Mouse (Mus musculus) heart, postnatal 14 days (tissue): Measurements from ENCODE around the gene Gorab. TPM values are rescaled to one million over a fixed set of nuclear protein-coding genes. Genes with fewer than 3 reads are reported as not detected.

Experiments used
- DNase-seq, 2 experiments: peaks; one replicate each; pipeline ENCODE4 v3.0.0; 2021 to 2022
- intact Hi-C: fragments of 180-260 bp; cut with DNase I; formaldehyde crosslinking; loops from one replicate; pipeline ENCODE4 v1.15.1; 2025
- long read RNA-seq, 2 experiments: library from polyadenylated mRNA; stranded (forward); transcript quantifications; one replicate each; pipeline ENCODE4 v2.0.0; 2021
- total RNA-seq, 2 experiments: library from RNA; stranded (reverse); gene quantifications; 2 replicates each; pipeline ENCODE4 v1.2.3; 2021

The Gorab gene
- 1 to 10 TPM; 3.2 to 4.9 TPM for total RNA-seq
- long read RNA-seq, experiment 1, transcript Gorab-201 (5 exons, 2,538 nt) = major isoform, 7 of 8 reads
- long read RNA-seq, experiment 1, partial matches to known transcripts = 0 of 8 reads
- long read RNA-seq, experiment 1, other reads (novel, unspliced or antisense) = 1 of 8 reads
- long read RNA-seq, experiment 2, partial matches to known transcripts = 0 of 3 reads
- long read RNA-seq, experiment 2, other reads (novel, unspliced or antisense) = 1 of 3 reads

DNA sequence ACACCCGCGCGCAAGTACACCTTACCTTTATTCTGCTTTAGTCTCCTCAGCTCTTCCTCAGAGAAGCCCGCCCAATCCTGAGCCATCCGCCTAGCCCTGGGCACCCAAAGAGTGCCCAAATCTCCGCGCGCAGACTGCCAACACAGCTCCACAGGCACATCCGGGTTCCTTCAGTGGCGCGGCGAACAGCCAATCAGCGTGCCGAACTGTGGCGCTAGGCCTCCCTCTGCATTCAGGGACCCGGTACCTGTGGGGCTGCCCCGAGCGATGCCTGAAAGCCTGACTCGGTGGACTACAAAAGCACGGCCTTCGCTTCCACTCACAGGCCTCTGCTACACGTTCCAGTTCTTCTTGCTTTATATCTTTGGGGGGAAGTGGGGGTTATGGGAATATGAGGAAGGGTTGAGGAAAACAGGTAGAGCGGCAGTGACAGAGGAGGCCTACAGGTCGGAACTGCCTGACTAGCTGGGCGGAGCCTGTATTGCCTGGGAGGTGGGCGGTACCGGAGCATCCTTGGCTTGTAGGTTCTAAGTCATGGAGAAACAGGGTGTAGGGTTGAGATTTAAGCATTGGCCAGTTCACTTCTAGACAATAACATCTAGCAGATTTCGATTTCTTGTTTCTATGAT, at the start of gene Gorab:
Gorab (minus strand) TSS at position 172 of the 629 bp plus-strand sequence.
- intact Hi-C loops = loop anchor here (5.0 kb wide), 1 partner anchor 91 kb away; the partner anchor contains the start of gene Prrx1
- DNase-seq = peak; percentile 91 to 94

DNA sequence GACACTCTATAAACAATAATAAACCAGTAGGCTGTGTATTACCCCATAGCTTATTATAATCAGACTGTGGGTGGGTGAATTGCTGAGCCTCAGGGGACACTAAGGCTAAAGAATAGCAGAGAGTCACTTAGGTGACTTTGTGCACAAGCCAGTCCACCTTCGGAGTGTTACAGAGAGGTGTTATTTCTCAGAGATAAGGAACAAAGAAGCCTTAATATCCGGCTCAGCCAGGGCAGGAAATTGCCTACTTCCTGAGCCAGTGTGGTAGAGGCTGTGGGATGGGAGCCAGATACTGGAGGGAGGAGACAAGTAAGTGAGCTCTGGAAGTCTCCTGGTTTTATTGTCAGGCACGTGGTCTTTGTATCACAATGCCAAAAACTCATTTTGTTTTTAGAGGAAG, 40.4 kb upstream of the Gorab start:
- intact Hi-C loops = no loop called here
- DNase-seq = peak; percentile 10

DNA sequence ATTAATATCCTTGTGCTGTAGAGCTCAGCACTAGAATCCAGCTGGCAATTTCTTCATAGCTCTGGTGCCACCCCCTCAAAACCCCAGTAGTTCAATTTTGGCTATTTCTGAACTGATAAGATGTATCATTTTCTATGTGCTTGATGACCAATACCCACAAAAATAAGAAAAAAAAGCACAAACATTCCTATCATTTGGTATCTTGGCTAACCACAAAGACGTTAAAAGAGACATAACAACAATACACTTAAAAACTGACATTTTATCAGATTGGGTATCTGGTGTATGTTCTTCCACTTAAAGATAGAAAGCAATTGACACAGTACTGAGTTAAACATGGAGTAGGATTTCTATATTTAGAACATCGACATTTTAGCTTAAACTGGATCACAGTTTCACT, 35.5 kb upstream of the Gorab start:
- intact Hi-C loops = no loop called here
- DNase-seq = no peak

DNA sequence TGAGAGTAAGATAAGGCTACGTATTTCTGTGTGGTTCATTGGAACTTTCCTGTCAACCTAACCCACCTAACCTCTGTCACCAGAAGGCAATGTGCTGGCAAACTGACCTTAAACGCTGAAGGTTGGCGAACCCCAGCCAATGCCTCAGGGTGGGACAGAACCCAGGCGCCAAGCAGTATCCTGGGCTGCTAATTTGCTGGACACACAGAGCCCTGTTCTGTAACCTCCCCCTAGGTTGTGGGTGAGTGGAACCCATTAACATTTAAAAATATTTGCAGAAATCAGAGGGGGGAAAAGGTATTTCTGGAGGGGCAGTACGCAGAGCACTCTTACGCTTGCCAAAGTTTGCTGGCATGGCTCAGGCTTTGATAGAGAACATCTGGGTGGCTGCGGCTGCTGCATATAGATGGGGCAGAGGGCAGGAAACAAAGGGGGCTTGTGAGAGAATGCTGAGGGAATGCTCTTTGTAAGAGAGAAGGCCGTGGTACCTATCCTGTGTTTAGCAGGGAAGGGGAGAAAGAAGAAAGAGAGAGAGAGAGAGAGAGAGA, 20.1 kb upstream of the Gorab start:
- intact Hi-C loops = no loop called here
- no peak for DNase-seq

DNA sequence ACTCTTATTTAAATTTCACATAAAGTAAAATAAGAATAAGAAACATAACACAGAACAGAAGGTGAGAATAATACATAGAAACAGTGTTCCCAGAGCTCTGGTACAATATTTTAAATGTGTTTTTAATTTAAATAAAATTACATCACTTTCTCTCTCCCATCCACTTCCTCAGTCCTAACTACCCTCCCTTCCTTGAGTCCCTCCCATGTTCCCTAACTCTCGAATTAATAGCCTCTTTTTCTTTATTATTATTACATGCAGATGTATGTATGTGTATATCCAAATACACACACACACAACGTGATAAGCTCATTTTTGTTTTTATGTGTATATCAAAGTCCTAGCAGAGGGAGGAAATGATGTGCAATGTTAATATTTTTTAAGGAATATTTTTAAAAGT, 13.7 kb upstream of the Gorab start:
- intact Hi-C loops = no loop called here
- no peak for DNase-seq

DNA sequence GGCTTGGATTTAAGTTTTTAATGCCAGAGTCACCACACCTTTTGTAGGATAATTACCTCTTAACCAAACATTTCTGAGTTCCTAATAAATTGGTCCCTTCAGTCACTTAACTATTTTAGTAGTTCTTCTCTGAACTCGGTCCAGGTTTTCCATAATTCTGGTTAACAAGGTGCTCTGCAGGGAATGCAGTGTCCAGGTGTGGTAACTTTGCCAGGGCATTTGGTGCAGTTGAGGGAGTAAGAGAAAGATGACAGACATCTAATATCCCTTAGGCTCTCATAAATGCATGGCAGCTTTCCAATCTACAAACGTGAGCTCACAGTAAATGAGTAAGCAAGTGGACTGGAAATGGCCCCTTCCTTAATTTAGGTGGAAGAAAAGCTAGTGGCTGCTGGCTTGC, 10.7 kb upstream of the Gorab start:
- DNase-seq = no peak
- intact Hi-C loops = no loop called here

DNA sequence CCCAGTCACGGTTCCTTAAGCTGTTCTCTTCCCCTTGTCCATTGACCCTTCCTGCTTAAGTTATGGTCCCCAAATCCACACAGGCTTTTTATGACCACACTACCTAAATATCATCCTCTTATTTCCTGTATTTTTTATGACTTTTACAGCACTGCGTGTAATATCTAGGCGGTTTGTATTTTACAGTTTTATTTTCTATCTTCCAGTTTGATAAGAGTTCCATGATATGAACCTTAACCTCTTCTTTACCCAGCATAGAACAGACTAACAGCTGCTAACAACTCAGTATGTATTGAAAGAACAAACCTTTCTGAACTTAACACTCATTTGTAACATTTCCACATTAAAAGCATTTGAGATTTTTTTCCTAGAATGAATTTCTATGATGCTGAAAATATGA, 2.7 kb upstream of the Gorab start:
- DNase-seq = no peak
- intact Hi-C loops = no loop called here

DNA sequence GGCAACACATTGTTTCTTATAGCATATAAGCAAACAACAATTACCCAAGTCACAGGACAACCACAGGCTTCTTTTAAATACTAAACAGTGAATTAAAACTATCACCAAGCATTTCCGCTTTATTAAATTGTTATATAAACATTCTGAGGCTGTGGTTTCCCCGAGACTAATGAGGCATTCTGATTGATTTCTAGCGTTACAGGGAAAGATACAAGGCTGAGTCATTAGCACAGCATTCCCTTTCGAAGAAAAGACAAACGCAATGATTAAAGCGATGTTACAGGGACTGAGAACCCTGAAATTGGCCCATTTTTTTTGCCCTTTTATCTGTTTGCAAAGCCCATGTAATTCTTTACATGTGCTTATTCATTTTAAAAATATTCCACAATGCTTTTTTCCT, 12.1 kb downstream of the Gorab start:
- no peak for DNase-seq
- intact Hi-C loops = no loop called here

DNA sequence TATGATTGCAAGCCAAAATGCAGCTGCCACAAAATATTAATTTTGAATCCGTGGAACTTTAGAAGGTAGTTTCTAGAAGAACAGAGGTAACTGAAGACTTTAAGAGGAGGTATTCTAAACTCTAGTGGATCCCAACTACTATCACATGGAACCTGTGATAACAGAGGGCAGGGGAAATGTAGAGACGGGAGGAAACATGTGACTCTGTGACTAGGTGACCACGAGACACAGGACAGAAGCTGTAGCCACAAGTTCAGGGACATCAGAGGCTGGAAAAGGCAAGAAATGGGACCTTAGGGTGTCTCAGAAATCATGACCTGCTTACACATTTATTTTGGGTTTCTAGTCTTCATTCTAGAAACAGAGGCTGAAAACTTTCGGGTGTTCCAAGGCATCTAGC, 13.4 kb downstream of the Gorab start:
- no peak for DNase-seq
- intact Hi-C loops = no loop called here

DNA sequence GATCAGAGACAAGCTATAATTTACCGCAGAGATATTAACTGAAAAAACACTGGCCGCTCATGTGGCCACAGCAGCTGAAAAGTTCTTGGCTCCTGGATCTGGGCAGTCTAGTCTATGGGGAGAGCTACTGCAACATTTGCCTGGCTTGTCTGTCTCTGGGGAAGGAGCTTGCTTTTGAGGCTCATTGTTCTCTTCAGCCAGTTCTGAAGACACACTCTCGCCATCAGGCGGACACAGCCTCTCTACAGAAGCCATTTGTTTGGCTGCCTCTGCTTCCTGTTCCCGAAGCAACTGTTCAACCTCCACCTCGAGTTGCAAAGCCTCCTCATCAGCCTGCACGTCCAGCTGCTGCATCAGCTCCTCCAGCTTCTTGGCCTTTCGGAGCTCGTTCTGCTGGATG, 17.3 kb downstream of the Gorab start:
- intact Hi-C loops = loop anchor here (5.0 kb wide), 1 partner anchor 74 kb away; the partner anchor contains the start of gene Prrx1
- peak; percentile 26 to 31 for DNase-seq

DNA sequence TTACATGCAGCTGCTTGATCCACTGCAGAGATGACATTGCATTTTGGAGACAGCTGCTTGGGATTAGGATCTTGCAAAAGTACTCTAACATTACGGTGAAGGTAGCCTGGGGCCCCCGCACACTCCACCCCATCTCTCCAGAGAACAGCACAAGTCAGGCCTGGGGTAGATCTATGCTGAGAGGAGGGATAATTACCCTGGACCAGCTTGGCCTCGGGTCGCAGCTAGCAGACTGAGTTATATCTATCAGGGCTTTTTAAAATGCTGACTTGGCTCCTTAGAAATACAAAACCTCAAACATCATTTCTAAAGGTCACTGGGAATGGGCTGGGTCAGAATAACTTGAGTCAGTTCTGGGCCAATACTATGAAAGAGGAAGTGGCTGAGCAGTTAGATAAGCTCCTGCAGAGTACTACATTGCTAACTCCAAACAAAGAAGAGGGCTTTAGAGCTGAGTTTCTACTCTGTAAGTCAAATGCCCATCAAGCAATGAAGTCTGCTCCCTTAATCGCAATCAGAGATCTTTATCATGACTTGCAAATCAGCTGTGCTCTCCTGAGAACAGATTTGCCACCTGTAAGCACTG, 19.9 kb downstream of the Gorab start:
- no peak for DNase-seq
- intact Hi-C loops = no loop called here

DNA sequence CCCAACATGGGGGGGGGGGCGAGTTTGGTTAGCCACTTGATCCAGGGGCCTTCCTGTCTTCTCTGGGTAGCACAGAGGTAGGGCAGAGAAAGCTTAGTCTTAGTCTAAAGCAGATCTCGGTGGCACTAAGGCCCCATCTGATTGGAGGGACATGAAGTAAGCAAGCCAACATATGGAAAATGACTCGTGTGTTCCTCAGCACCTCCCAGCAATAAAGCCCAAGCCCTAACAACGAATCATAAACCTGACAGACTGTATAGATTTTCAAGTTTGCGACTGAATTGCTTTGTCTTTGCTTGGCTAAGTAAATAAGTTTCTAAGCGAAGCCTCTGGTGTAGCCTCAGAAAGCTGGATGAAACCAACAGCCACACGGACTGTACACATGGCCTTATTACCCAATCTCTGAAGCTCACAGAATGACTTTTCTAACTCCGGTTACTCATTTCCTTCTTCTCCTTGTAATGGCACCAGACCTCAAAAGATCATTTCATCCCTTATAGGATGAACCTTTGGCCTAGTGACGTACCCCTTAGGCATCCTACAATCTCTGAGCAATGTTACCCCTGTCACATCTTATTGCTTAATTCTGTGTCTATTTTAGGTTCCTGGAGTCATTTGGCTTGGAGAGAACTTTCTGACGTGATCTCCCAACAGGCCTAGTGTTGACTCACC, 21.3 kb downstream of the Gorab start:
- intact Hi-C loops = no loop called here

DNA sequence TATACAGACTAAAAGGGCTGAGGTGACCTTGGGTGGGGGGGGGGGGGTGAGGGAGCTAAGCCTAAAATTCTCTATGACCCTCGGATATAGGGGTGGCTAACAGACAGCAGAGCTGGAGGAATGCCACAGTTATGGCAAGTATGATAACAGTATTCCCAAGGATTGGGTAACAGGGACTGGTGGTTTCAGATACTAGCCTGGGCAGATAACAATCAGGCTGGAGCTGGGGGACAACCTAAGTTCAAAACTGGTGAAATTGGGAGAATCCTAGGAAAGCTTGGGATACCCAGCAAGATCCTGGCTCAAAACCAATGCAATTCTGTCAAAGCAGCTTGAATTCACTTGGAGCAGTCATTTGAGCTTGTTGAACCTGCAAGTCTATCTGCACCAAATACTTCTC, 22.9 kb downstream of the Gorab start:
- intact Hi-C loops = no loop called here
- DNase-seq = no peak

More for the DNA sequence above, 21.3 kb downstream of the Gorab start:
- DNase-seq = no peak

DNA sequence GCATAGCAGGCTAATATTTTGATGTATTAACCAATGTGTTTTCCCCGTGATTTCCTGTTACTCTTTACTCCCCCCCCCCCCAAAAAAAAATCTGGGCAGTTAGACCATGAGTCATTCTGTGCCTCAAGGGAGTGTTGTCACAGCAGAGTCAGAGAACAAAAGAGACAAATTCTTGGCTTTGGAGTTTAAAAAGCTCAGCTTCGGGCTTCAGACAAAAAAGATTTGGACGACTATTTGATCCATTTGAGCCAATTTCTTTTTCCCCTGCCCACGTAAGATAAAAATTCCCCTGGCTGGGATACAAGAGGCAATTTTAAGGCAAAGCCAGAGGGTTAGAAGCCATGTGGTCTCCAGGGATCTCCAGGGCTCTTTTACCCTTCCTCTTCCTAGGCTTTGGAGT, 23.4 kb downstream of the Gorab start:
- intact Hi-C loops = no loop called here
- peak in 1 of 2 experiments; percentile 43 for DNase-seq

DNA sequence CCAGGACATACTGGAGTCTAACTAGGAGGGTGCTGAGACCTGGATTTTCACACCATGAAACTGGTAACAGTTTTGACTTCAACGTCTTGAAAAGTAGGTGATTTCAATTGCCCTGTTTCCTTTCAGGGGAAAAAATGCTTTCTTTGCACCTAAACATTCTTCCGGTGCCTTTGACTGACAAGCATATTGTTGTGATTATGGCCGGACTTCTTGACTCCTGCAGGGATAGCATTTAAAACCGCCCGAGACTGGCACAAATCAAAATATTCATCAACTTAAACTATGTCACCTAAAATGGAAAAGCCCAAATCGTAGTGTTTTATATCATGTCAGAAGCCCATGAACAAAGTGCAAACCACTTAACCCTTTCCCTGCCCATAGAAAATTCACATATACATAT, 25.5 kb downstream of the Gorab start:
- intact Hi-C loops = no loop called here
- no peak for DNase-seq

DNA sequence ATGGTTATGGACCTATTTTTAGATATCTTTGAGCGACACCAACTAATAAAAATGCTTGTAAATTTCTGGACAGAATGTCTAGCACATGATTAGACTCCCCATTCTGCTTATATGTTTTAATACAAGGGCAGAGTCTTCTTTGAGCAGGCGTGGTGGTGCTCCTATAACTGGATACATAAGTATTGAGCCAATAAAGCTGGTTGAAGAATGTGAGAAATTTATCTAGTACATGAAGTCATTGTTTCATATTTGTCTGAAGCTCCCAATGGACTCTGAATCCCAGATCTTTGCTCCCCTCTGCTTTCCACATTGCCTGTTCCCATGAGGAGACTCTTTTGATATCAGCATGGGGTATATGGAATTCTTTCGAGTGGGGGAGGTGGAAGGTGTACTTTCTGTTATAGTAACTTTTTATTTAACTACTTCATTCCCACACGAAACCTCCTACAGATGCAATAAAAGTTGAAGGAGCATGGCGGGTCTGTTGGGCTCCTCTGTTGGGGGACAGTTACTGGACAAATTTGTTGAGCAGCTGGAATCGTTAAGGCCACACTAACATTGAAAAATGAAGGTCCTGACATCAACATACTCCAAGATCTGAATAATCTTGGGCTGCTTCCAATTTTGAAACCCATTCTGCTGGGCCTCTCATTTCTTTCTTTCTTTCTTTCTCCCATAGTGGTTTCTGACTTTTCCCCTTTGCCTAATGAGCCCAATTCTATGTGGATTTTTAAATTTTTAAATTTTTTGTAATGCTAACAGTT, 26.5 kb downstream of the Gorab start:
- intact Hi-C loops = no loop called here
- no peak for DNase-seq

DNA sequence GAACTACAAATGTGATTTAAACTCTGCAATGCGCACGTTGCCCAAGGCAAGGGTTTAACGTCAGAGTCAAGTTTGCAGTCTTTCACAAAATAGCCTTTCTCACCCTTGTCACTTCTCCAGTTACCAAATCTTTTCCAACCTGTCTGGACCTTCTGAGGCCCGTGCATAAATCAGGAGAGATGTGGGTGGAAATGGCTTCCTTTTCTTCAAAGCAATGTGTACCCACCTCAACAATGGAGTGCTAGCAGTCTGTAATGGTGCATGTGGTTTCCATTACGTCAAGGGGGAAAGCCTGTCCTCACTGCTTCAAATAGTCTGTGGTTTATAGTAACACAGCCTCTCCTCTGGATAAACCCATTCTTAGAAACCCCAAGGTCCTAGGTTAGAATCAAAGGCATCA, 29.0 kb downstream of the Gorab start:
- intact Hi-C loops = no loop called here
- DNase-seq = no peak

DNA sequence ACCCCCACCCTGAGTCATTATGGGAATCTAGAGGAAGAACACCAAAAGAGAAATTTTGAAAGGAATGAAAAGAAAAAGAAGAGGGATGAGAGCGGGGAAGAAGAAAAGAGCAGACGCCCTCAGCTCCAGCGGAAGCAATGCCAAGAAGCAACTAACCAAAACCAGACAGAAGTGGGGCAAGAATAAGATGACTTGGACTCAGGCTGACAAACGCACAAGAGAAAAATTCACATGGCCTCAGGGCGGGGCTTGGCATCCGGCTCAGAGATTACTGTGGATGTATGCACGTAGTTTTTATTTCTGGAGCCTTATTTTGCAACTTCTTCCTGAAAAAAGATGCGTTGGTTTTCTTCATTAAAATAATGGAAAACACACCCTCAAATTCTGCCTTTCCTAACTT, 41.3 kb downstream of the Gorab start:
- intact Hi-C loops = no loop called here
- peak in 1 of 2 experiments; percentile 22 for DNase-seq

DNA sequence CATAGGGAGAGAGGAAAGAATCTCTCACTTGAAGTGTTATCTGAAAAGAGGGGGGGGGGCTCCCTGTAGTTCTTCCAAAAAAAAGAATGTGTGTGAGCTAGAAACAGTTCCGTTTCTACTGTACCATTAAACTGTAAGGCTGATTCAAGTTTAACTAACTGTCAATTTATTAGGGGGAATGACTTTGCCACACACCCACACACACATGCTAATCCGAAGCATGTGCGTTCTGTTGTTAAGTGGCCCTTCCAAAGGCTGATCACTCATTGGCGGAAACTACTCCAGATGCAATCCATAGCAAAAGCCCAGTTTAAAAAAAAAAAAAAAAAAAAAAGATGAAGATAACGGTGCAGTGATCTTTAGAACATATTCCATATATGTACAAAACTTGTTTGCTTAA, 42.1 kb downstream of the Gorab start:
- intact Hi-C loops = no loop called here
- DNase-seq = no peak

DNA sequence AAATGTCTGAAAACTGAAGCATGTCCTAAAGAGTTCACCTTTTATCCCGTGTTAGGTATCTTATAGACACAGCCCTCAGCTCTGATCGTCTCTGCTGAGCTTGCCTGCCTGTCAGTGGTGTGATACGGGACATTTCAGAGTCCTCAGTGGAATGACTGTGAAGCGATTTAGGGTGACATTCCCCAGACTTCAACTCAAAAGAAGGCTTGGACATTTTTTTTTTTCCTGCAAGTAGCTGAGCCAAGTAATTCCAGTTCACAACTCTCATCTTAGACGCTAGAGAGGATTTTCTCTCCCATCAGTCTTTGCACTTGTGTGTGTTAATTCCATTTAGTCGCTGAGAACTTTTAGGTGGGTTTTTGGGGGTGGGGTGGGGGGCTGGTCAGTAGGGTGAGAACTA, 42.7 kb downstream of the Gorab start:
- intact Hi-C loops = no loop called here
- DNase-seq = no peak

DNA sequence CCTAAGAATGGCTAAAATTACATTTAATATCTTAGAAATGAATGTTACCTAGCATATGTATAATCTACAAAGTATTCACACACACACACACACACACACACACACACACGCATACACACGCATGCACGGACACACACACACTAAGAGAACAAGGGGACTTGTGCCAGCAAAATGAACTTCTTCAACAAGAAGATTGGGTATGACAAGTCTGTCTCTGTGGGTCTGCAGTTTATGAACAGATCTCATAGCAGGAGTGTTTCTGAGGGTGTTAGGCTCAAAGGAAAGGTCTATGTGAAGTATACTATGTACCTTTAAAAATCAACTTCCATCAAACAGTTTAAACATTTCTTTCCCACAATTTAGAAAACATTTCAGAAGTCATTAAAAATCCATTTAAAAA, 43.9 kb downstream of the Gorab start:
- intact Hi-C loops = no loop called here
- no peak for DNase-seq
